Mouse (Mus musculus) stomach, postnatal 0 days (tissue): ENCODE results near the gene Mapk8. TPM values are rescaled to one million over a fixed set of nuclear protein-coding genes. Genes with fewer than 3 reads are reported as not detected.
"Not testable (repeated sequence)": the region's sequence is repeated elsewhere in the genome, so short reads cannot be mapped to it uniquely, and the experiment has no call there.

Experiments
- ATAC-seq: fragments of 200-750 bp; cut with Nextera tagmentation; 2 replicates; pipeline ENCODE4 v1.8.0; 2017; ENCODE audit not compliant: low FRiP score, low TSS enrichment
- DNase-seq: peaks from one replicate; pipeline ENCODE4 v3.0.0-alpha.2; 2016; ENCODE audit warnings: low spot score
- H3K27ac ChIP-seq: fragments of 300-500 bp; sonication (generic); replicated peaks from 2 replicates; pipeline ENCODE4 v1.5.1; 2014; ENCODE audit warnings: mild to moderate bottlenecking, control low read depth
- H3K27me3 ChIP-seq: fragments of 300-500 bp; sonication (generic); 2 replicates; pipeline ENCODE4 v1.6.1; 2014; ENCODE audit warnings: low read length; ENCODE audit not compliant: control insufficient read depth, insufficient read depth
- H3K36me3 ChIP-seq: fragments of 300-500 bp; sonication (generic); 2 replicates; pipeline ENCODE4 v1.6.1; 2014; ENCODE audit warnings: low read length, mixed read lengths; ENCODE audit not compliant: control insufficient read depth, insufficient read depth
- H3K4me1 ChIP-seq: fragments of 300-500 bp; sonication (generic); replicated peaks from 2 replicates; pipeline ENCODE4 v1.6.1; 2014; ENCODE audit warnings: antibody characterized with exemption; ENCODE audit not compliant: control insufficient read depth, insufficient read depth
- H3K4me2 ChIP-seq: fragments of 300-500 bp; sonication (generic); replicated peaks from 2 replicates; pipeline ENCODE4 v1.6.1; 2014; ENCODE audit warnings: low read depth, mild to moderate bottlenecking, control low read depth, moderate library complexity
- H3K4me3 ChIP-seq: fragments of 300-500 bp; sonication (generic); 2 replicates; pipeline ENCODE4 v1.5.1; 2014; ENCODE audit warnings: low read depth, low read length, control low read depth
- H3K9ac ChIP-seq: fragments of 300-500 bp; sonication (generic); 2 replicates; pipeline ENCODE4 v1.6.1; 2014; ENCODE audit warnings: mild to moderate bottlenecking, low read length, control low read depth, mixed read lengths
- H3K9me3 ChIP-seq: fragments of 300-500 bp; sonication (generic); 2 replicates; pipeline ENCODE4 v1.6.1; 2016; ENCODE audit warnings: low read length; ENCODE audit not compliant: control insufficient read depth
- CTCF ChIP-seq: IDR thresholded peaks from 2 replicates; pipeline ENCODE4 v1.5.1; 2016; ENCODE audit warnings: antibody characterized with exemption, low read depth, mild to moderate bottlenecking, moderate library complexity
- EP300 ChIP-seq: optimal IDR thresholded peaks from 2 replicates; pipeline ENCODE3; 2016; ENCODE audit warnings: antibody characterized with exemption
- WGBS: fragments of 180-500 bp; shearing (Covaris S2); extraction: QIAGEN DNeasy Blood & Tissue Kit; methylation state at CpG from one replicate; pipeline ENCODE4 v1.1.7; 2014; 5-methylcytosine and 5-hydroxymethylcytosine counted together
- polyA plus RNA-seq: library from polyadenylated mRNA; unstranded; fragments of >200 nt; fragmentation: Nextera tagmentation; extraction: Ambion mirVana; gene quantifications from 2 replicates; pipeline ENCODE4 v1.2.1, GENCODE M21; 2015

The Mapk8 gene
- polyA plus RNA-seq, 1 experiment from 2014 or later: 7.7 TPM

DNA sequence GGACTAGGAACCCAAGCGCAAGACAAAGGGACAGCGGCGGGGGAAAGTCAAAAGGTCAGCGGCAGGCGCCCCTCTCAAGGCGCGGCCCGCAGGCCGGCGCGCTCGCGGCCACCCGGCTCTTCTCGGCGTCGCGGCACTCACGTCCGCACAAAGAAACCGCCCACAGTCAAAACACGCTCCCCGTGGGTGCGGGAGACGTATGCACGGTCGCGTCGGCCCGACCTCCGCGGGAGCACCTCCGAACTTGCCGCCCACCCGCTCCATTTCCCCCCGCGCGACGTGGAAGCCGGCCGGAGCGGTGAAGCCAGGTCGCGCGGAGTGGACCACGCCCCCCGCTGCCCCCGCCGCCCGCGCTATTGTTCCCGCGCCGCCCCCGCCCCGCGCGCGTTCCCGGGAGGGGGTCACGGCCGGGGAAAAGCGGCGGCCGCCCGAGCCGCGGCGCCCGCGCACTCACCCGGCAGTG is 366 bp downstream of the Mapk8 start:
- H3K4me1 ChIP-seq: no peaks in the 10 kb centered on the region
- no peaks in the 10 kb centered on the region for H3K9me3 ChIP-seq
- no peaks in the 10 kb centered on the region for H3K27me3 ChIP-seq
- H3K36me3 ChIP-seq: no peaks in the 10 kb centered on the region
- DNase-seq: no peak
- 1% methylated on average over 63 of the region's 72 CpGs for WGBS
- no peak for TF ChIP-seq EP300
- TF ChIP-seq CTCF: no peak
- H3K4me2 ChIP-seq: peak overlapping the region; percentile 76
- H3K4me3 ChIP-seq: peak overlapping the region; percentile 93
- no peak; the same call in 1 of the 2 replicates for ATAC-seq
- H3K27ac ChIP-seq: peak overlapping the region; percentile 93
- peak overlapping the region; percentile 86 for H3K9ac ChIP-seq

- no peaks in the 10 kb centered on the region for H3K36me3 ChIP-seq
- TF ChIP-seq EP300 (no peak), CTCF (no peak)
- no peak overlapping the region for H3K27ac ChIP-seq
- DNase-seq (no peak), ATAC-seq (no peak)
- H3K27me3 ChIP-seq: no peaks in the 10 kb centered on the region
- no peaks in the 10 kb centered on the region for H3K4me1 ChIP-seq
- H3K4me2 ChIP-seq: peak overlapping the region; percentile 76
- peak overlapping the region; percentile 86 for H3K9ac ChIP-seq
- WGBS: 38% methylated on average over 3 of the region's 3 CpGs
- H3K9me3 ChIP-seq: no peaks in the 10 kb centered on the region
- peak overlapping the region; percentile 93 for H3K4me3 ChIP-seq
These were observed 996 bp downstream of the Mapk8 start for GRCm38 (mm10) chr14:33445962-33446361.

DNA sequence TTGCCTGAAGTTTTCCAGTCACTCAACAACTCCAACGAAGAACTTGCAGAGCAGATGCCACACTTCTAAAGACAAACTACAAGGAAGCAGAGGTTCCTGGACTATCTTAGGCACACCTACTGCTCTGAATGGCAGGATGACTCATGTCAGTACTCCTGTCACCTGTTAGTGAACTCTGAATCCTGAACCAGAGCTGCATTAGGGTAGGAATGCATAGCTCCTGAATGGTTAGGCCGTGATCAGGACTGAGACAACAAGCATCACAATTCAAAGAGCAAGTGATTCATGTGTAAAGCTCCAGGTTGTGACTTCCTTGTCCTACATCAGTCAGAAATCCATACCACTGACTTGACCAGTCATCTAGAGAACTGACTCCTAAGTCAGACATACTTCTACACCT is 3.2 kb downstream of the Mapk8 start:
- Histone ChIP-seq H3K36me3 (no peaks in the 10 kb centered on the region), H3K27ac (no peak overlapping the region), H3K9me3 (no peaks in the 10 kb centered on the region), H3K9ac (no peak overlapping the region), H3K4me1 (no peaks in the 10 kb centered on the region), H3K4me2 (no peak overlapping the region), H3K27me3 (no peaks in the 10 kb centered on the region), H3K4me3 (no peak overlapping the region)
- ATAC-seq: peak; percentile 58
- no peak for DNase-seq
- 52% methylated on average over 2 of the region's 2 CpGs for WGBS
- TF ChIP-seq EP300 (no peak), CTCF (no peak)

DNA sequence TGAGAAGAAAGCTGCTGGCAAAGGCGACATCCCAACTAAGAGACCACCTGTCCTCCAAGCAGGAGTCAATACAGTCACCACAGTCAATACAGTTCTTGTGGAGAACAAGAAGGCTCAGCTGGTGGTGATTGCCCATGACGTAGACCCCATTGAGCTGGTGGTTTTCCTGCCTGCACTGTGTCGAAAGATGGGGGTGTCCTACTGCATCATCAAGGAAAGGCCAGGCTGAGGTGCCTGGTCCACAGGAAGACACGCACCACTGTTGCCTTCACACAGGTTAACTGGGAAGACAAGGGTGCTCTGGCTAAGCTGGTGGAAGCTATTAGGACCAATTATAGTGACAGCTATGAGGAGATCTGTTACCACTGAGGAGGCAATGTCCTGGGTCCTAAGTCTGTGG is 14.5 kb downstream of the Mapk8 start:
- ATAC-seq, DNase-seq, H3K27me3 ChIP-seq, H3K9me3 ChIP-seq, H3K4me3 ChIP-seq, H3K27ac ChIP-seq, H3K36me3 ChIP-seq, H3K4me2 ChIP-seq, H3K4me1 ChIP-seq, H3K9ac ChIP-seq: not testable (repeated sequence)
- 91% methylated on average over 4 of the region's 4 CpGs for WGBS

- H3K27ac ChIP-seq: no peak overlapping the region
- no peaks in the 10 kb centered on the region for H3K27me3 ChIP-seq
- TF ChIP-seq CTCF (no peak), EP300 (no peak)
- no peak for ATAC-seq
- H3K4me1 ChIP-seq: no peaks in the 10 kb centered on the region
- H3K9me3 ChIP-seq: no peaks in the 10 kb centered on the region
- H3K9ac ChIP-seq: no peak overlapping the region
- H3K4me2 ChIP-seq: no peak overlapping the region
- no peaks in the 10 kb centered on the region for H3K36me3 ChIP-seq
- no peak for DNase-seq
- no peak overlapping the region for H3K4me3 ChIP-seq
These were observed 22.8 kb downstream of the Mapk8 start for GRCm38 (mm10) chr14:33424124-33424523.

- Histone ChIP-seq H3K9me3 (no peaks in the 10 kb centered on the region), H3K27ac (no peak overlapping the region), H3K4me1 (no peaks in the 10 kb centered on the region), H3K36me3 (no peaks in the 10 kb centered on the region), H3K4me3 (no peak overlapping the region), H3K27me3 (no peaks in the 10 kb centered on the region), H3K9ac (no peak overlapping the region), H3K4me2 (no peak overlapping the region)
- 74% methylated on average over 1 of the region's 1 CpGs for WGBS
- ATAC-seq (no peak), DNase-seq (no peak)
- TF ChIP-seq CTCF: no peak
- TF ChIP-seq EP300: no peak
These were observed 24.0 kb downstream of the Mapk8 start for GRCm38 (mm10) chr14:33423003-33423402.
